Mouse (Mus musculus): Measurements from ENCODE around the gene Peak1.

GRCm38 (mm10) chr9:56166161-56166560 is 251.7 kb downstream of the Peak1 start:
- no peak for TF ChIP-seq POLR2A (IDR thresholded peaks at IDR 0.05; ENCODE audit: borderline replicate concordance, extremely low read depth, insufficient read depth, insufficient read length, poor library complexity, severe bottlenecking)
- no peak for TF ChIP-seq CTCF (IDR thresholded peaks at IDR 0.05; ENCODE audit: borderline replicate concordance, extremely low read depth, insufficient read depth, insufficient read length)

Measured in brain, embryonic 14.5 days (tissue).